Mouse (Mus musculus) urinary bladder, adult 18-20 months (tissue): ENCODE measurements around the gene Dvl1.

Source experiments
- DNase-seq, 2 experiments: peaks; one replicate each; pipeline ENCODE4 v3.0.0; 2022; ENCODE audit warnings: low spot score in 2 of 2, mixed read lengths in 2 of 2

The Dvl1 gene

DNA sequence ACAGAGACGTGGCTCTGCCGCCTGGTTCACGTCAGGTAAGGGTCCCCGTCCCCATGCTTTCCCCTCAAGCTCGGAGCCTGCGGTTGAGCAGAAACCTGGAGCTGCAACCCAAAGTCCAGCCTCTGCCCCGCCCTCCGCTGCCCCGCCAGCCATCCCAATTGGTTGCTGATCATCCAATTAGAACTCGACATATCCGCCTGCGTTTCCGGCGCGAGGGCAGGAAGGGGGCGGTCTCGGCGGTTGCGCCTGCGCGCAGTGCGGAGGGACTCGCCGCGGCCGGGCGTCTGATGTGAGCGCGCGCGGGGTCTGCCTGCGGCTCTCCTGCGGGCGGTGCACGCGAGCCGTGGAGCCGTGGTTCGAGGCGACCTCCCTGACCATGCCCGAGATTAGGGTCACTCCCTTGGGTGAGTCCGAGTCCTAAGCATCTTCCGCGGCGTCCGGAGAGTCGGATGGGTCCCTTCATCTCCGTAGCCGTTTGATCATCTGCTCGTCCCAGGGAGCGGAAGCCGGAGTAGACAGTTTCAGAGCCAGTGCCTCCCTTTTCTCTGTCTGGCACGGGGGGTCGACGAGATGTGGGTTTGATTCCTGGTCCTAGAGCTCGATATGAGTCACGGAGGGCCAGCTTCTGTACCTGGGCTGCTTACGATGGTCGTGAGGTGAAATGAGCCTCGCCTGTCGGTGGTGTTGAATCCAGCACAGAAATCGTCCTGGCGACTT, 22.3 kb downstream of the Dvl1 start, which contains the start of the genes Cptp and Ints11:
TSS of gene Cptp (minus strand) at position 124 of the 717 bp plus-strand sequence.
TSS of gene Ints11 (plus strand) at position 230 of the 717 bp plus-strand sequence.
- peak; percentile 92 to 96 for DNase-seq

DNA sequence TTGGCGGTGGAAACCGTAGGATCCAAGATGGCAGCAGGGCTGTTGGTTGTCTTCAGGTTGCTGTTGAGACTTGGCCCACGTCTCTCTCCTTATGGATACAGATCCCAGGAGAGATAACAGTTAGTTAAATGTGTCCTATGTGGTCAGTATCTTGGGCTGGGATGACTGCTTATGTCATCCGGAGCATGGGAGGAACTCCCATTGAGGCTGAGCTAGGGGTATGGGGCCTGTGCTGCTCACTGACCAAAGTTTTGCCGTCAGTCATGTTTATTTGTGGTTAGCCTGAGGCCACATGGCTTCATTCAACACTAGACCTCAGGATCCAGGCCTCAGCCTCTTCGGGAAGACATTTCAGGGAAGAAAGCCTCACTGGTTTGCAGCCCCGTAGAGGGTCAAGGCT, 24.2 kb downstream of the Dvl1 start:
- DNase-seq = no peak

DNA sequence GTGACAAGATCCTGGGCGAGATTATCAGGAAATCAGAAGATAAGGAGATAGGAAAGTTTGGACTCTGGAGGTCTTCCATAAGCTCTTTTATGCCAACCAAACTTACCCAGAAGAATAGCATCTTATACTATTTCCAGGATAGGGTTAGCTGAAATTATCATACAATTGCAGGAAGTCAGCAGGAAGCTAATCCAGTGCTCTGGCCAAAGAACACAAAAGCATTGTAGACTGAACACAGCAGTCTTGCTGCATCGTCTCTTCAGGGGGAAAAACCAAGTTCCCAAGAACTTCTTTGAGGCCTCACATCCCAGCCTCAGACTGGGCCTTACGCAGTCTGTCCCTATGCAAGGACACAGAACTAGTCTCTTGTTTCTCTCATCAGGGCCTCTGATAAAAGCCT, 36.4 kb downstream of the Dvl1 start:
- DNase-seq = no peak

DNA sequence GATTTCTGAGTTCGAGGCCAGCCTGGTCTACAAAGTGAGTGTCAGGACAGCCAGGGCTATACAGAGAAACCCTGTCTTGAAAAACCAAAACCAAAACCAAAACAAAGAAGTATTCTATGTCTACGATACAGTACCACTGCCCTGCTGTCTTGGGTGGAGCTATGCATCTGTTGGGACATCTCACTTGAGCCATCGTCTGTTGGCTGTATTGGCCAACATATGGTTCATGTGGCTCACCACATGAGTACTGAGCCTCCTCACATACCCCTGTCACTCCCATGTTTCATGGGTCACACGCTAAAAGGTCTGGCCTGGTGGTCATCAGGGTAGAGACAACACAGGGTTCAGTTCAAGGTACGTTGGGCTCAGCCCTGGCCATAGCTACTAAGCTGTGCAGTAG, 39.1 kb downstream of the Dvl1 start:
- DNase-seq = no peak

GRCm38 (mm10) chr4:155887674-155888073, 40.5 kb downstream of the Dvl1 start:
- DNase-seq = no peak

- DNase-seq = no peak
Measured at GRCm38 (mm10) chr4:155888181-155888580, 41.0 kb downstream of the Dvl1 start.

GRCm38 (mm10) chr4:155889316-155889715, 42.1 kb downstream of the Dvl1 start:
- no peak for DNase-seq

- DNase-seq = no peak
Measured at GRCm38 (mm10) chr4:155891011-155891471, 43.8 kb downstream of the Dvl1 start.

GRCm38 (mm10) chr4:155891551-155892001, 44.4 kb downstream of the Dvl1 start, which contains the start of the genes Pusl1 and Acap3:
Pusl1 (minus strand) TSS chr4:155891781.
Acap3 (plus strand) TSS chr4:155891822.
- DNase-seq = peak; percentile 91 to 96

DNA sequence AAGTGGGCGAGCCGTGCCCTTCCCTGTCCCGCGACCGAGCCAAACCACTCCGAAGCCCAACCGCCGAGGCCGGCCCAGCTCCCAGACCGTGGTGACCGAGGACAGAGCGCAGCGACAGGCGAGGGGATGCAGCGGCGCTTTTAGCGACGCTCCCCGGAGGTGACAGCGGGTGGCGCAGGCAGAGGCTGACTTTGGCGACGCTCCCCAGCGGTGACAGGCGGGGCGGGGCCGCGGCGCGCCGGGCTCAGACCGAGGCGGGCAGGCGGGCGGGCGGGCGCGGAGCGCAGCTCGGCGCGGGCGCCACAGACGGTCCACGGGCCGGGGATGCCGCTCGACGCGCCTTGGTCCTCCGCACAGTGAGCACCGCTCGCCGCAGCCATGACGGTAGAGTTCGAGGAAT, 44.8 kb downstream of the Dvl1 start:
- DNase-seq = peak; percentile 71 to 74

DNA sequence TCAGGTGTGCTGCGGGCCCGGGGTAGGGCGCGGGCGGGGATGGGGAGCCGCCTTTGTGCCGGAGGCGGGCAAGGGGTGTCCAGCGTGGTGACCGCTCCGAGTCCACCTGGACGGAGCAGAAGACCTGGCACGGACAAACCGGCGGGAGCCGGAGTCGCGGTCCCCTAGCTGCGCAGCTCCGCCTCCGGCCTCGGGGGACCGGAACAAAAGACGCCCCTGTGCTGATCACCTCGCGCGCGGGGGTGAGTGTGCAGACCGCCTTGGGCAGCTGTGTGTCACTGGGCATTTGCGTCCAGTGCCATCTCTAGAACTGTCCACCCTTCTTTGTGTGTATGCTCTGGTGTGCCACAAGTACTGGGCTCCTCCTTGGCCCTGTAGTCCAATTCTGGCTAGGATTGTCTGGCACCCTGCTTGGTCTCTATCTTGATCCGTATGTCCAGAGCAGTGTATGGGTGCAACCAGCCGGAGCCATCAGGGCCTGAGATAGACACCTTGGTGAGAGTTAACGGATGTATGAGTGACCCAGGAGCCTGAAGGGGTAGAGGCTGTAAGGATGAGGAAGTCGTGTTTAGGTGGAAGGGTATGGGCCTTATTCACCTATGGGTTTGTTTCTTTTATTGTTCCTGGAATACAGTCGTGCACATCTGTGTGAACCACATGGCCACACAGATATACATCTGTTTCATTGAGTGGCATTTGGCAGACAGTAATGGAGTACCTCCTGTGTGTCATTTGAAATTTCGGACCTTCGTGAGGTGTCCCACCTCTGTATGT, 45.4 kb downstream of the Dvl1 start:
- DNase-seq = no peak

- DNase-seq = no peak
Measured at GRCm38 (mm10) chr4:155893212-155893690, 46.0 kb downstream of the Dvl1 start.

DNA sequence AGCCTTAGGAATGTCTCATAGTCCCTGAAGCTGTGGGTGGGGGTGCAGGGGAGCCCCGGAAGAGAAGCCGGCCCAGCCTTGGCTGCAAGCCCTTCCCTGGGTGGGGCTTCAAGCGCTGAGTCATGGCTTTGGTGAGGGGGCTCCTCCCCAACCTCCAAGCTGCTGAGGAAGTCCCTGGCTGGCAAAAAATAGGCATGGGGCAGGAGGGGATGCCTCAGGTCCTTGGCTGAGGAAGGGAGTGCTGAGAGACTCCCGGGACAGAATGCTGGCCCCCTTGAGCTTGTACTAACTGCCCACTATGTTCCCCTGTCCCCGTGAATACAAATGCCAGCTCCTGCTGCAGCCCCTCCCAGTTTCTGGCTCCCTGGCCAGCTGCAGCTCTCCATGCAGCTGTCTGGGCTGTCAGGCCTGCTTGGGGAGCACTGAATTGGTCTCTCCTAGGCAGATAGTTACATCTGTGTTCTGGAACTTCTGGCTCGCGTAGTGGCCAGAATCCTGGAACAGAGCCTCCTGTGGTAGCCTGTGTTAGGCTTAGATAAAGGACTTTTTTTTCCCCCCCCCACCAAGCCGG, 47.2 kb downstream of the Dvl1 start:
- DNase-seq = peak; percentile 59 to 84

GRCm38 (mm10) chr4:155895216-155895615, 48.0 kb downstream of the Dvl1 start:
- DNase-seq = peak in 1 of 2 experiments; percentile 42

GRCm38 (mm10) chr4:155895826-155896225, 48.6 kb downstream of the Dvl1 start:
- no peak for DNase-seq

DNA sequence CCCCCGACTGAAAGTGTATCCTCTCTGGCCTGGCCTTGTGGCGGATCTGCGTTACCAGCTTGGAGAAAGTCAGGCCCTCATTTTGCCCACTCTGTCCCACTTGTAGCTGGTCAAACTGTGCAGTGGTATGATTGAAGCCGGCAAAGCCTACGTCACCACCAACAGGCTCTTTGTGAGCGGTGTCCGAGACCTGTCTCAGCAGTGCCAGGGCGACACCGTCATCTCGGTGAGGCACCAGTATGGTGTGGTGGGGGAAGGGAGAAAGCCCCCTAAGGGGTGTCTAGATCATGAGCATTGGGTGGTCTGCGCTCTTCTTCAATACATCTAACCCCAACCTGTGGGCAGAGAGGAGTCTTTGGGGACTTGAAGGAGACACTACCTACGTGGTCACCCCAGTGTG, 49.3 kb downstream of the Dvl1 start:
- no peak for DNase-seq

- DNase-seq = no peak
Measured at GRCm38 (mm10) chr4:155898318-155898717, 51.1 kb downstream of the Dvl1 start.

DNA sequence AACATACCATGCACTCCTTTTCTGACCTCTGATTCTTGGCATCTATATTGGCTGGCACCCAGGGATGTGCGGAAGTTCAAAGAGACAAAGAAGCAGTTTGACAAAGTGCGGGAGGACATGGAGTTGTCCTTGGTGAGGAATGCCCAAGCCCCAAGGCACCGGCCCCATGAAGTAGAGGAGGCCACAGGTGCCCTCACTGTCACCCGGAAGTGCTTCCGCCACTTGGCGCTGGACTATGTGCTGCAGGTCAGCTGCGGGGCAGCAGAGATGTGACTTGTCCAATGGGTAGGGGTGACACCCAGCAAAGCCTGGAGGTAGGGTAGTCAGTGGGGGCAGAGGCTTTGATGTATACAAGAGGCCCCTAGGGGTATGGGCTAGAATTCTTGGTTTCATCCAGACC, 52.2 kb downstream of the Dvl1 start:
- no peak for DNase-seq

GRCm38 (mm10) chr4:155901205-155901604, 54.0 kb downstream of the Dvl1 start:
- no peak for DNase-seq

- no peak for DNase-seq
Measured at GRCm38 (mm10) chr4:155903246-155903645, 56.0 kb downstream of the Dvl1 start.

- no peak for DNase-seq
Measured at GRCm38 (mm10) chr4:155904318-155905102, 57.3 kb downstream of the Dvl1 start.
